ENCODE assay signal across 28 mouse cellular contexts in the genomic region with DNA sequence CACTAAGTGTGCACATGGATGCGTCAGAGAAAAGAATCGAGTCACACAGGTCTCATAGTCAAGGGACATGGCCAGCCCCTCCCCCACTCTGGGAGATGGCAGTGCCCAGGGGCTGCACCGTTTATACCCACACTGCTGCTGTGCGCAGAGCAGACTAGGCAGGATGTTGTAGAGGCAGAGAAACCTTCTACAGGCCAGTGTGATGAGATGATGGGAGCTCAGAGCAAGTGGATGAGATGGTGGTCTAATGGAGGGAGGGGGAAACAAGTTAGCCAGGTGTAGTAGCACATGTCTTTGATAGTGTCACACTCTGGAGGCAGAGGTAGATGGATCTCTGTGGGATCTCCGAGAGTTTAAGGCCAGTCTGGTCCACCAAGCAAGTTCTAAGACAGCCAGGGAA.
"Had no signal": no experiment of that assay in that cellular context is flagged by ENCODE, and none has a peak within 500 bp of the region (broad histone marks: within the 10 kb centered on the region; RNA-seq: fewer than 3 reads in every experiment).

No protein-coding gene starts in this region.

- H3K27me3 ChIP-seq: embryonic facial prominence, embryonic 12.5 days; embryonic facial prominence, embryonic 13.5 days; embryonic facial prominence, embryonic 15.5 days; forebrain, embryonic 15.5 days had no signal

- H3K9ac ChIP-seq: embryonic facial prominence, embryonic 12.5 days; embryonic facial prominence, embryonic 13.5 days; embryonic facial prominence, embryonic 15.5 days; forebrain, embryonic 12.5 days; forebrain, embryonic 13.5 days; forebrain, embryonic 15.5 days; forebrain, postnatal 0 days had no signal

- DNase-seq: cerebellum, adult 2 months; cerebellum, adult 8-10 months; cerebellum, adult 9-10 months; cerebellum, adult 9-11 months; cerebellum, postnatal 10 days; cerebellum, postnatal 14 days; cerebellum, postnatal 25 days; cerebellum, postnatal 36 days; embryo, embryonic 11 days; forebrain, postnatal 0 days; gastrocnemius, adult 2 months; gastrocnemius, postnatal 10 days; gastrocnemius, postnatal 14 days; gastrocnemius, postnatal 25 days; gastrocnemius, postnatal 36 days; heart, adult 18-20 months; heart, adult 2 months had no signal

- ATAC-seq: forebrain, embryonic 13.5 days; forebrain, embryonic 14.5 days; forebrain, embryonic 15.5 days; forebrain, embryonic 16.5 days; forebrain, postnatal 0 days had no signal

- H3K4me3 ChIP-seq: embryonic facial prominence, embryonic 10.5 days; embryonic facial prominence, embryonic 12.5 days; embryonic facial prominence, embryonic 13.5 days; embryonic facial prominence, embryonic 15.5 days; erythroblast, embryonic 14.5 days; forebrain, embryonic 10.5 days; forebrain, embryonic 12.5 days; forebrain, embryonic 13.5 days; forebrain, embryonic 15.5 days; gastrocnemius, adult 2 months; heart, adult 2 months had no signal

- H3K27ac ChIP-seq: embryonic facial prominence, embryonic 10.5 days; embryonic facial prominence, embryonic 12.5 days; embryonic facial prominence, embryonic 13.5 days; embryonic facial prominence, embryonic 15.5 days; forebrain, embryonic 10.5 days; forebrain, embryonic 12.5 days; forebrain, embryonic 13.5 days; forebrain, embryonic 15.5 days; gastrocnemius, adult 2 months; heart, adult 2 months had no signal

- H3K9me3 ChIP-seq: embryonic facial prominence, embryonic 10.5 days; embryonic facial prominence, embryonic 12.5 days; embryonic facial prominence, embryonic 13.5 days; embryonic facial prominence, embryonic 15.5 days; forebrain, embryonic 10.5 days; forebrain, embryonic 12.5 days; forebrain, embryonic 13.5 days; forebrain, embryonic 15.5 days had no signal

- H3K4me2 ChIP-seq: embryonic facial prominence, embryonic 12.5 days; embryonic facial prominence, embryonic 13.5 days; embryonic facial prominence, embryonic 15.5 days; forebrain, embryonic 12.5 days; forebrain, embryonic 13.5 days; forebrain, embryonic 15.5 days had no signal

- H3K36me3 ChIP-seq: embryonic facial prominence, embryonic 12.5 days; embryonic facial prominence, embryonic 15.5 days; forebrain, embryonic 10.5 days; forebrain, embryonic 12.5 days; forebrain, embryonic 15.5 days had no signal
